Mouse (Mus musculus): ENCODE results near the gene 4930507D05Rik.

GRCm38 (mm10) chr10:62471105-62471504 is 21.8 kb downstream of the 4930507D05Rik start:
- TF ChIP-seq CTCF (IDR thresholded peaks at IDR 0.05; ENCODE audit: low read depth, low read length): no peak
- TF ChIP-seq POLR2A (IDR thresholded peaks at IDR 0.05; ENCODE audit: extremely low read depth, insufficient read depth, low read length): no peak

All from liver, adult 2 months (tissue).